Mouse (Mus musculus): ENCODE results near the gene Atp6v0a4. TPM values are rescaled to one million over a fixed set of nuclear protein-coding genes. Genes with fewer than 3 reads are reported as not detected.

The Atp6v0a4 gene
- polyA plus RNA-seq, 1 experiment from 2014 or later: 0.12 TPM

- 70% methylated on average over 5 of the region's 5 CpGs for WGBS (ENCODE audit: insufficient replicate concordance)
- no peak for DNase-seq
- no peak for ATAC-seq (ENCODE audit: low read depth)
- Histone ChIP-seq H3K36me3 (no peaks in the 10 kb centered on the region), H3K4me2 (no peak overlapping the region), H3K9me3 (replicated peaks) (no peaks in the 10 kb centered on the region), H3K27ac (no peak overlapping the region), H3K4me1 (replicated peaks) (peaks cover 14% of the 10 kb centered on the region), H3K4me3 (replicated peaks) (no peak overlapping the region), H3K9ac (no peak overlapping the region), H3K27me3 (no peaks in the 10 kb centered on the region)
These were observed 22.9 kb upstream of the Atp6v0a4 start for GRCm38 (mm10) chr6:38147301-38147700.

- ATAC-seq (ENCODE audit: low read depth) (no peak), DNase-seq (no peak)
- H3K9ac ChIP-seq: no peak overlapping the region
- H3K4me2 ChIP-seq: no peak overlapping the region
- H3K9me3 ChIP-seq (replicated peaks): no peaks in the 10 kb centered on the region
- no peak overlapping the region for H3K27ac ChIP-seq
- no peak overlapping the region for H3K4me3 ChIP-seq (replicated peaks)
- 65% methylated on average over 8 of the region's 8 CpGs for WGBS (ENCODE audit: insufficient replicate concordance)
- H3K36me3 ChIP-seq: no peaks in the 10 kb centered on the region
- H3K27me3 ChIP-seq: no peaks in the 10 kb centered on the region
- H3K4me1 ChIP-seq (replicated peaks): peaks cover 14% of the 10 kb centered on the region
These were observed 21.2 kb upstream of the Atp6v0a4 start for GRCm38 (mm10) chr6:38145463-38146065.

DNA sequence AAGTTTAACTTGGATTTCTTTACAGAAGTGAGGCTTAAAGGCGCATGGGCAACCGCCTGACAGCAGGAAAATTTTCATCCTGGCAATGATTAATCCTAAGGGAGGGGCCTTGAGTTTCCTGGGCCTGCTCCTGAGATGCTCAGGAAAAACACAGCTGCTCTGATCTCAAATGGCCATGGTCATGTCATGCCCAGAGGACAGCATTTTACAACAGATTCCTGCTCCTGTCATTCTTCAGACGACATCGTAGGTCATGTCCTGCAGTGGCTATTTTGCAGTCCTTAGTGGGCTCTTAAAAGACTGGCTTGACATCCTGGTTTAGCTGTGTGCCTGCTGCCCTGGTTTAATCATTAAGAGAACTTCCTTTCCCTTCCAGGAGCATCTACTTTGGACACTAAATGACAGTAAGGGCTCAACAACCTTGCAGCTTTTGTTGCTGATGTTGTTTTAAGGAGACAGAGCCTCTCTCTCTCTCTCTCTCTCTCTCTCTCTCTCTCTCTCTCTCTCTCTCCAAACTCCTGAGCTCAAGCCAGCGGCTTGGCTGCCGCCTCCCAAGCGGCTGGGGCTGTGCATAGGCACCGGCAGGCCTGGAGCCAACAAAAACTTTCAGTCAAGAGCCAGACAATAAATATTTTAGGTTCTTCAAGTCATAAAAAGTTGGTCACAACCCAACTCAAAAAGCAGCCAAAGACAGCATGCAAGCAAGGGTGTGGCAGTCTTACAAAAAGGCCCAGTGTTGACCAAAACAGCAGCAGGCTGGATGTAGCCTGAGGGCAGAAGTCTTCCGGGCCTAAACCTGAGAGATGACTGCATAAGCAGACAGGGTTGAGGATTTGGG is 20.0 kb upstream of the Atp6v0a4 start:
- H3K4me2 ChIP-seq: no peak overlapping the region
- H3K27ac ChIP-seq: peak overlapping the region; percentile 48
- H3K4me3 ChIP-seq (replicated peaks): no peak overlapping the region
- H3K27me3 ChIP-seq: no peaks in the 10 kb centered on the region
- no peak for DNase-seq
- ATAC-seq (ENCODE audit: low read depth): no peak
- H3K4me1 ChIP-seq (replicated peaks): peaks cover 14% of the 10 kb centered on the region
- H3K36me3 ChIP-seq: no peaks in the 10 kb centered on the region
- no peak overlapping the region for H3K9ac ChIP-seq
- no peaks in the 10 kb centered on the region for H3K9me3 ChIP-seq (replicated peaks)
- 70% methylated on average over 9 of the region's 9 CpGs for WGBS (ENCODE audit: insufficient replicate concordance)

DNA sequence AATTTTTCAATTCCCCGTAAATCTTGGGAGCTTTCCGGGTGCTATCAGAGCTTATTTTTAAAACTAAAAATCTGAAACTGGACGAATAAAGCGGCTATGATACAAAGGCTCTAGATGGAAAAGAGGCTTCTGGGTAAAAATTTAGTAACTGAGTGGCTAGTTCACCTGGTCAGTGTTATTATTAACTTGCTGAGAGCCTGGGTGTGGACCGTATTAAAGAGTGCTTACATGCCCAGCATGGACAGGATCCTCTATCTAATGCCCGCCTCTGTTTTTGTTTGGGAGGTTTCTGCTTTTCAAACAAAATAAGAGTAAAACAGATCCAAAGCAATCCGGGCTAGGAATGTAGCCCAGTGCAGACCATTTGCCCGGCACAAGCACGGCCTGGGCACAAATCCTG is 16.0 kb upstream of the Atp6v0a4 start:
- H3K9ac ChIP-seq: no peak overlapping the region
- DNase-seq: no peak
- H3K4me1 ChIP-seq (replicated peaks): peaks cover 10% of the 10 kb centered on the region
- no peak overlapping the region for H3K27ac ChIP-seq
- no peak overlapping the region for H3K4me2 ChIP-seq
- H3K27me3 ChIP-seq: no peaks in the 10 kb centered on the region
- WGBS (ENCODE audit: insufficient replicate concordance): 71% methylated on average over 9 of the region's 9 CpGs
- H3K4me3 ChIP-seq (replicated peaks): no peak overlapping the region
- H3K9me3 ChIP-seq (replicated peaks): no peaks in the 10 kb centered on the region
- H3K36me3 ChIP-seq: no peaks in the 10 kb centered on the region
- no peak for ATAC-seq (ENCODE audit: low read depth)

DNA sequence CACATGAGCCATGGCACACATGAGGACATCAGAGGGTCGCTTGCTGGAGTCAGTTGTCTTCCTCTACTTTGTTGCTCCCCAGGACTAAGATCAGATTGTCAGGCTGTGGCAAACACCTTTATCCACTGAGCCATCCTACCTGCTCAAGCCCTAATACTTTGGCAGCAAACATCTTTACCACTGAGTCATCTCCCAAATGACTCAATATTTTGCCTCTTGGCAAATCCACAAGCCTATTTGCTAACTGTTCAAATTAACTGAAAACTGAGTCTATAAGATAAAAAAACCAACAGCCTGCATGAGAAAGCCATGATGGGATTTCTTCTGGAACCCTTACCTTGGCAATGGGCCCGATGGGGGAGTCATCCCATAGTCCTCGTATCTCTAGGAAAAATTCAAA is 14.7 kb upstream of the Atp6v0a4 start:
- Histone ChIP-seq H3K27me3 (no peaks in the 10 kb centered on the region), H3K4me1 (replicated peaks) (peaks cover 4% of the 10 kb centered on the region), H3K4me3 (replicated peaks) (no peak overlapping the region), H3K9ac (no peak overlapping the region), H3K9me3 (replicated peaks) (no peaks in the 10 kb centered on the region), H3K27ac (no peak overlapping the region), H3K36me3 (no peaks in the 10 kb centered on the region), H3K4me2 (no peak overlapping the region)
- no peak for DNase-seq
- no peak for ATAC-seq (ENCODE audit: low read depth)
- 68% methylated on average over 3 of the region's 3 CpGs for WGBS (ENCODE audit: insufficient replicate concordance)

DNA sequence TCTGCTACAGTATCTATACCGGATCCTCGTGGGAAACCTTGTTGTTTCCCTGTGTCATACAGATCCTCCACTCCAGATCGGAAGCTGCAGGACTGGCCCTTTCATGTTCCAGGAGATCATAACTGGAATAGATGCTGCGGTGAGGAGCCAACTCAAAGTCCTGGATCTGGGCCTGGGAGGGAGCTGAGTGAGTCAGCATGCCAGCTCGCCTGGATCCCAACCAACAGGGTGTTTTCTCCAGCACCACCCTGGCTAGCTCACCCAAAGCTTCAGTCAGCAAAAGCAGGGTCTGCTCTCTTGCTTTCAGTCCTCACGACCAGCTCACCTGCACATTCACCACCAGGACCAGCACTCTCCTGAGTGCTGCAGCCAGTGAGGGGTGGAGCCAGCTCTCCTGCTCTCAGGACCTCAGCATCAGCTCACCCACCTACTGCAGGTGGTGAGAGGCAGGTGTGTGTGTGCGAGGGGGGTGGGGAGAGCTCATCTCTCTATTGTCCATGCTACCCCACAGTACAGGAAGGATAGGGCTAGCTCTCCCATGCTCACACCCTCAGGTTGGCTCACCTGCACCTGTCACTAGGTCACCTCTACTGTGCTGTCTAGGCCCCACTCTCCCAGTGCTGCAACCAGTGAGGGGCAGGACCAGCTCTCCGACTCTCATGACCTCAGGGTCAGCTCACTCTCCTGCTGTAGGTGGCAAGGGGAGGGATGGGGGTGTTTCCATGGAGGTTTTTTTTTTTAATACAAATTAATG is 10.6 kb upstream of the Atp6v0a4 start:
- 67% methylated on average over 8 of the region's 8 CpGs for WGBS (ENCODE audit: insufficient replicate concordance)
- no peak overlapping the region for H3K4me3 ChIP-seq (replicated peaks)
- no peak overlapping the region for H3K27ac ChIP-seq
- no peaks in the 10 kb centered on the region for H3K36me3 ChIP-seq
- H3K4me2 ChIP-seq: no peak overlapping the region
- no peak overlapping the region for H3K9ac ChIP-seq
- no peaks in the 10 kb centered on the region for H3K9me3 ChIP-seq (replicated peaks)
- ATAC-seq (ENCODE audit: low read depth) (no peak), DNase-seq (no peak)
- no peaks in the 10 kb centered on the region for H3K4me1 ChIP-seq (replicated peaks)
- H3K27me3 ChIP-seq: no peaks in the 10 kb centered on the region

GRCm38 (mm10) chr6:38131801-38132231 is 7.4 kb upstream of the Atp6v0a4 start:
- Histone ChIP-seq H3K27ac (no peak overlapping the region), H3K9me3 (replicated peaks) (no peaks in the 10 kb centered on the region), H3K9ac (no peak overlapping the region), H3K4me2 (no peak overlapping the region), H3K4me3 (replicated peaks) (no peak overlapping the region), H3K4me1 (replicated peaks) (peaks cover 4% of the 10 kb centered on the region; the same call in 1 of the 2 replicates), H3K36me3 (no peaks in the 10 kb centered on the region), H3K27me3 (no peaks in the 10 kb centered on the region)
- DNase-seq (no peak), ATAC-seq (ENCODE audit: low read depth) (no peak)
- WGBS (ENCODE audit: insufficient replicate concordance): 66% methylated on average over 4 of the region's 4 CpGs

GRCm38 (mm10) chr6:38129883-38130282 is 5.5 kb upstream of the Atp6v0a4 start:
- H3K4me1 ChIP-seq (replicated peaks): peaks cover 12% of the 10 kb centered on the region; the same call in 1 of the 2 replicates
- 83% methylated on average over 5 of the region's 5 CpGs for WGBS (ENCODE audit: insufficient replicate concordance)

GRCm38 (mm10) chr6:38128115-38128514 is 3.7 kb upstream of the Atp6v0a4 start:
- no peaks in the 10 kb centered on the region for H3K27me3 ChIP-seq
- peaks cover 12% of the 10 kb centered on the region for H3K4me1 ChIP-seq (replicated peaks)
- no peaks in the 10 kb centered on the region for H3K36me3 ChIP-seq
- H3K9ac ChIP-seq: no peak overlapping the region
- H3K4me2 ChIP-seq: no peak overlapping the region
- H3K4me3 ChIP-seq (replicated peaks): no peak overlapping the region
- WGBS (ENCODE audit: insufficient replicate concordance): 78% methylated on average over 14 of the region's 14 CpGs
- H3K9me3 ChIP-seq (replicated peaks): no peaks in the 10 kb centered on the region
- DNase-seq (no peak), ATAC-seq (ENCODE audit: low read depth) (no peak)
- H3K27ac ChIP-seq: no peak overlapping the region

More at GRCm38 (mm10) chr6:38129883-38130282, 5.5 kb upstream of the Atp6v0a4 start:
- no peaks in the 10 kb centered on the region for H3K27me3 ChIP-seq
- H3K36me3 ChIP-seq: no peaks in the 10 kb centered on the region
- H3K4me2 ChIP-seq: no peak overlapping the region
- no peak overlapping the region for H3K9ac ChIP-seq
- no peaks in the 10 kb centered on the region for H3K9me3 ChIP-seq (replicated peaks)
- no peak overlapping the region for H3K4me3 ChIP-seq (replicated peaks)
- no peak overlapping the region for H3K27ac ChIP-seq
- DNase-seq (no peak), ATAC-seq (ENCODE audit: low read depth) (no peak)

DNA sequence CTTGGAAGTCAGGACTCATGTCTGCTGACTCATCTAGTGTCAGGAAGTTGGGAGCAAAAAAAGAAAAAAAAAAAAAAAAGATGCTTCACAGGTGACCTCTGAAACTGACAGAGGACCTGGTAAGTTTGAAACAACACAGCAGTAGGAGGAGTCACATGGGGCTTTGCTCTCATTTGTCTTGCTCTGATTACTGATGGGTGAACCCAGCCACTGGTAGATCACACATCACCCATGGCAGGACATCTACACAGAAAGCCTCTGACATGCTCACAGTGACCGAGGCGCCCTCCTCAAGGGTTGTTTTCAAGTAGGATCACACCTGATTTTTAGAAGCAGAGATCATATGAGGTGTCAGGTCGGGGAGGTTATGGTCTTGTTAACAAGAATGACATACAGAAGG is 1.1 kb upstream of the Atp6v0a4 start:
- 62% methylated on average over 3 of the region's 3 CpGs for WGBS (ENCODE audit: insufficient replicate concordance)
- no peaks in the 10 kb centered on the region for H3K27me3 ChIP-seq
- H3K9me3 ChIP-seq (replicated peaks): no peaks in the 10 kb centered on the region
- H3K4me1 ChIP-seq (replicated peaks): peaks cover 12% of the 10 kb centered on the region
- no peak overlapping the region for H3K4me3 ChIP-seq (replicated peaks)
- no peak for DNase-seq
- H3K36me3 ChIP-seq: no peaks in the 10 kb centered on the region
- no peak overlapping the region for H3K9ac ChIP-seq
- H3K27ac ChIP-seq: no peak overlapping the region
- no peak overlapping the region for H3K4me2 ChIP-seq
- ATAC-seq (ENCODE audit: low read depth): no peak

DNA sequence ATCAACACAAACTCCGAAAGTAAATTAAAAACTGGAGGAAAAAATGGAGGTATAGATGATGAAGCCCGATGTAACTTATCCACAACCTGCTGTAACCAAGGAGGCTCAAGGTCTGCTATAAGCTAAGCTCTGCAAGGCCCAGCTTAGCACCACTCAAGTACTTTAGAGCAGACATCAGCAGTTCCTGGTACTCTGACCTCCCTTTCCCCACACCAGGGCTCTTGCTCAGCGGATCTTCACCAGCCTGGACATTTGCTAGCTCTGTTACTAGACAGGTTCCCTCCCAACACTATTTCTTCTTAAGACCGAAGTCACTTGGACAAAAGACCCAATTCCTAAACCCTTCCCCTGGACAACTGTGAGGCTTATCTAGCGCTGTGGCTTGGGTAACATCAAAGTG is 496 bp upstream of the Atp6v0a4 start:
- DNase-seq: no peak
- Histone ChIP-seq H3K4me3 (replicated peaks) (no peak overlapping the region), H3K27ac (no peak overlapping the region), H3K9me3 (replicated peaks) (no peaks in the 10 kb centered on the region), H3K36me3 (no peaks in the 10 kb centered on the region), H3K27me3 (no peaks in the 10 kb centered on the region), H3K4me2 (no peak overlapping the region), H3K9ac (no peak overlapping the region), H3K4me1 (replicated peaks) (peaks cover 12% of the 10 kb centered on the region)
- 73% methylated on average over 5 of the region's 5 CpGs for WGBS (ENCODE audit: insufficient replicate concordance)
- no peak for ATAC-seq (ENCODE audit: low read depth)

Data from liver, embryonic 13.5 days (tissue).